Mouse (Mus musculus) CH12.LX (cell line): Measurements from ENCODE around the gene Rhobtb1.

ENCODE experiments used
- CTCF ChIP-seq, 2 experiments: IDR thresholded peaks in 1 of 2; conservative IDR thresholded peaks in 1 of 2; 2 replicates each; pipeline ENCODE4 v1.5.1; 2011 to 2012; ENCODE audit warnings: low read depth in 2 of 2, low read length in 2 of 2, improper control_type of control experiment in 1 of 2, inconsistent platforms in 1 of 2, mild to moderate bottlenecking in 1 of 2, moderate library complexity in 1 of 2
- E2F4 ChIP-seq: IDR thresholded peaks from 2 replicates; pipeline ENCODE4 v1.6.1; 2011; ENCODE audit warnings: low read depth, low read length, improper control_type of control experiment; ENCODE audit not compliant: insufficient replicate concordance
- EP300 ChIP-seq: IDR thresholded peaks from 2 replicates; pipeline ENCODE4 v1.6.1; 2011; ENCODE audit warnings: low read length, improper control_type of control experiment
- HCFC1 ChIP-seq: IDR thresholded peaks from 2 replicates; pipeline ENCODE4 v1.6.1; 2012; ENCODE audit warnings: low read depth, mild to moderate bottlenecking, inconsistent platforms, low read length, improper control_type of control experiment
- JUND ChIP-seq: conservative IDR thresholded peaks from 2 replicates; pipeline ENCODE4 v1.6.1; 2011; ENCODE audit warnings: low read depth, low read length, improper control_type of control experiment
- KAT2A ChIP-seq: IDR thresholded peaks from 2 replicates; pipeline ENCODE4 v1.6.1; 2012; ENCODE audit warnings: low read length, improper control_type of control experiment, inconsistent platforms; ENCODE audit not compliant: insufficient replicate concordance
- MXI1 ChIP-seq: IDR thresholded peaks from 2 replicates; pipeline ENCODE4 v1.6.1; 2011; ENCODE audit warnings: mild to moderate bottlenecking, low read depth, low read length, improper control_type of control experiment
- MYC ChIP-seq: IDR thresholded peaks from 2 replicates; pipeline ENCODE4 v1.6.1; 2011; ENCODE audit warnings: low read depth, mild to moderate bottlenecking, improper control_type of control experiment, low read length
- NRF1 ChIP-seq: IDR thresholded peaks from 2 replicates; pipeline ENCODE4 v1.6.1; 2014; ENCODE audit warnings: low read depth, mild to moderate bottlenecking, inconsistent platforms, low read length, improper control_type of control experiment, moderate library complexity
- POLR2A ChIP-seq: IDR thresholded peaks from 2 replicates; pipeline ENCODE4 v1.6.1; 2011; ENCODE audit warnings: low read depth, mild to moderate bottlenecking, improper control_type of control experiment, low read length

DNA sequence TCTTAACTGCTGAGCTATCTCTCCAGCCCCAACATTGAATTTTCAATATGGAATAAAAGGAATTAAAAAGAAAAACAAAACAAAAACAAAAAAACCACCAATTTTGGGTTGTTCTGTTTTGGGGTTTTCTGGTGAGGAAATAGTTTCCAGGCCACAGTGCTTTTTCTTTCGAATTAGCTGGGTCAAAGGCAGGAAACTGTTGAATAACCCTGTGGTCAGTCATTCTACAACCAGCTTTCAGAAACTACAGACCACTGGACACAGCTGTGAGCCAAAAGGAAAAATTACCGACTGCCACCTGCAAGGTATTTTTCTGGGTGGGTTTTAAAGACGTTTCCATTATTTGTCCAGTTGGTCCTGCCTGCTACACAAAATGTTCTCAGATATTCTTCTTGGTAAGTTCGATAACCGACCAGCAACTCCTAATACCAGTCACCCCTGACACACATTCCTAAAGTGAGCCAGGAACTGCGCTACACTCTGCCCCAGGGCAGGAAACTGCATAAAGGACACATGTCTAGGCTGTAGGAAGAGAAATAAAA lies 106.4 kb downstream of the Rhobtb1 start:
- no peak for TF ChIP-seq MXI1
- TF ChIP-seq KAT2A: no peak
- no peak for TF ChIP-seq CTCF (conservative IDR thresholded peaks at IDR 0.05 in 1 of 2, IDR thresholded peaks at IDR 0.05 in 1 of 2; ENCODE audit: low read depth in 2 of 2, low read length in 2 of 2)
- no peak for TF ChIP-seq POLR2A
- peak; percentile 89 for TF ChIP-seq EP300
- no peak for TF ChIP-seq NRF1
- TF ChIP-seq MYC: no peak
- TF ChIP-seq JUND: peak; percentile 62; the same call in 1 of the 2 replicates
- TF ChIP-seq E2F4: no peak
- no peak for TF ChIP-seq HCFC1
